Mouse (Mus musculus) monocyte, adult 5-6 weeks (primary cell): Measurements from ENCODE around the gene Ttc8. TPM values are rescaled to one million over a fixed set of nuclear protein-coding genes. Genes with fewer than 3 reads are reported as not detected.

Experiments used
- ATAC-seq: fragments of 153-309, 156-312 bp; replicated peaks from 2 replicates; pipeline ENCODE4 v1.8.0; 2017; ENCODE audit warnings: mild to moderate bottlenecking; ENCODE audit not compliant: low TSS enrichment, insufficient number of reproducible peaks, severe bottlenecking, poor library complexity, low FRiP score
- total RNA-seq: library from RNA; stranded (forward); fragments of 200-1000, 200-491, 200-594 nt; gene quantifications from 3 replicates; pipeline ENCODE4 v1.2.3, GENCODE M21; 2017

Gene Ttc8
- total RNA-seq, 1 experiment from 2014 or later, result not detected

DNA sequence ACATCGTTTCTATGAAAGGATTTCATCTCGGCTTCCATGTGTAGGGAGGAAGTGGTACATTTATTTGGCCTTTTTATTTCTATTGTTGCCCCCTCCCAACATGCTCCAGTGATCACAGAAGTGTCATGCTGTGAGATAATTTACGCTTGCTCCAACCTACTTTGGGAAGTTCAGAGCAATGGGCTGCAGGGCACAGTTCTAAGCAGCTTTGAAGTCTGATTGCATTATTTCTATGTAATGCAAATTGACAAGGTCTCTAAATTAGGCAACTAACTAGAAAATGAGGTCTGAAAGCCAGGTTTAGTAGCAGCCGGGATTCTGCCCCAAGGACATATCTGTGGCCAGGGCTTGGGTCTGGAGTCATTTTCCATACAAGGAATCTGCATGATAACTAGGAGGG, 89.1 kb downstream of the Ttc8 start:
- ATAC-seq, result no peak

DNA sequence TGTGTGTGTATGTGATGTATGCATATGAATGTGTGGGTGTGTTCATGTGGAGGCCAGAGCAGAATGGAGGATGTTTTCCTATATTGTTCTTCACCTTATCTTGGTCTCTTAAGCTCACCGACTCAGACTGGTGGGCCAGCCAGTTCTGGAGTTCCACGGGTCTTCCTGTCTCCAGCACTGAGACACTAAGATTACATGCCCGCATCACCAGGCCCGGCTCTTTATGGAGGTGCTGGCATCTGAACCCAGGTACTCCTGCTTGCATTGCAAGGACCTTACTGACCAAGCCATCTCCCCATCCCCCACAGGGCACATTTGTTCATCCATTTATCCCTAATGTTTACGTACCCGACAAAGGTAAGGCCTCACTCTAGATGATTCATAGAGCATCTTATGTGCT, 89.7 kb downstream of the Ttc8 start:
- no peak for ATAC-seq

DNA sequence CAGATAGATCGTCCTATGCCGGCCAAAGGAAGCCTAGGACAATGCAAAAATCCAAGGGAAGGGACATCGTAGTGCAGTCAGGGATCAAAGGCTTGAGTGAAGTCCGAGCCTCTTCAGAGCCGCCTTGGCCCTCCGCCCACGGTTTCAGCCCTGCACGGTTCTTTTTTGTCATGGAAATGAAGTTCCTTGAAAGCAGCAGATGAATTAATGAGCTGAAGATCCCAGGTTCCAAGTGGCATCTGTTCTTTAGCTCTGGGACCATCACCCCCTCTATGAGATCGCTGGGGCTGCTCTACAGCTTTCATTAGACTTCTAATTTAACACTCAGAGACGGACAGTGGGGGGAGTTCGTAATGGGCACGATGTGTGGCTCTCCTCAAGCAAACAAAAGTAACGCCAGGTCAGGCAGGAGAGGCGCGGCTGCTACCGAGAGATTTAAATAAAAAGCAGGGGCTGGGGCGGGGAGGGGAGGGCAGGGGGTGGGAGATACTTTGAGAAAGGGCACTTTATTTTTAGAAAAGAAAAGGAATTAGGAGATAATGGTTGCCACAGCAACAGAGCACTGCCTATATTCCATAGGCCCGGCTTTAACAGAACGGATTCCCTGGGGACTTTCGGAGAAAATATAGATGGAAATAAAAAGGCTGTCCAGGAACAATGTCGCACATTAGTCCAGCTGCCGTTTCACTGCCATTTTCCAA, 90.9 kb downstream of the Ttc8 start:
- ATAC-seq, result no peak

DNA sequence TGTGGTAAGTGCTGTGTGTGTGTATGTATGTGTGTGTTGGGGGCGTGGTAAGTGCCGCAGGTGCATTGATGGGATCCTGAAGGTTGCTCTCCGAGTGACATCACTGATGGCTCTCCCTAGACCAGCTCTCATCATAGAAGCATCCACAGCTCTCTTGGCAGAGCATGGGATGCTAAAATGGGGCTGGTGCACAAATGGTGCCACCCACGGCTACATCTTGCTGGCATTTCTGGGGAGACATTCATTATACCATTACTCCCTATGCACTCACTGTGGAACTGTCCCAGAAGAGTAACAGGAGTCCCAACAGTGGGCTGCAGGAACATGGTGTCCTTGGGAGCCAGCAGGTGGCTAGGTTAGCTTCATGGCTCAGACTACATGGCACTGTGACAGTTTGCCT, 95.5 kb downstream of the Ttc8 start:
- no peak for ATAC-seq

DNA sequence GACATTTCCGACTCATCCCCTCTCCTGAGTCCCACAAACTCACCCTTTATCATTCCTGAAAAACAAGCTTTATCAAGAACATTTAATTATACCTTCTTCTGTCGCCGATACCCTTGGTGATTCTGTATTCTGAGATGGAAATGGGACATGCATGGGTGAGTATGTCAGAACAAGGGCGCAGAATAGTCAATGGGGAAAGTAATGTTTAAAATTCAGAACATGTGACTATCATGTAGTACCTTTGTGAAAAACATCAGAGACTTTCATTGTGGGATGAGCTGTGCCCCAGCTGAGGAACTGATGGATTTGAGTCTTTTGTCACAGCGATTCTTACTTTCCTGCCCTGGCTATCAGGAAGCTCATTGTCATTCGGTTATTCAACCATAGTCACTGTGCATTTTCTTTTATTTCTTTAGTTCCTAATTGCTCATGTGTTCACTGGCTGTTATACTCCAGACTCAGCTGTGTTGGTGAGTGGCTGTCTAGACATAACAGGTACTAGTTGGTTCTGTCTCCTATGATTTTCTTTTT, 104.1 kb downstream of the Ttc8 start:
- ATAC-seq, result no peak

DNA sequence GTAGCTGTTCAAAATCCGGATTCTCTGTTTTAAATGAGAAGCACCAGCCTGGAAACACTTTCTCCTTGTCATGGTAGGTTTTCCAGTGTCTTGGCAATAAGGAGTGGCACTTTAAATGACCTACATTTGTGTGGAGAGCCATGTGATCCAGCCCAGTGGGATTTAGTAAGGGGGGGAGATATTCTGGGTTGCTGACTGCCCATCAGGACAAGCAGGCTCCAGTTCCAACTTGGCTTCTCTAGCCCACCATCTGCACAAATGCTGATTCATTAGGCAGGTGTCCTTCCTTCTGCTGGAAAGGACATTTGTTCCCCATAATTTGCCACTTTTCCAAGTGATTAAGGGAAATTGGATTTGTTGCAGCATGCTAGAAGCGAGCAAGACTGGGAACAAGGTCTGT, 105.9 kb downstream of the Ttc8 start:
- ATAC-seq, result no peak

DNA sequence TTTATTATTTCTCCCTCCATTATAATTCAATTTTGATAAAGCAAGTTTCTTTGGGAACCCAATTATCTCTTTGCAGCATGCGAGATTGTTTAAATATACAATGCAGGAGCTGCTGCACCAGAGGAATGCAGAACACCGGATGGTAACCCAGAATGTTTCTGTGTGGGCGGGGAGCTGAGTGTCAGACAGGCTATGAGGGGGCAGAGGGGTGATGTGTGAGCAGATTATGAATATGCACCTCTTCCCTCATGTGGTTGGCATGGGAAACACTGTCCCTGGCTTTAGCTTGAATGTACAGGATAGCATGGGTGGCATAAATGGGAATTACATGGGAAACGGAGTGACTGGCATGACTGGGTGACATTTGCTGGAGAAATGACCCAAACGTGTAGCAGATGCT, 108.3 kb downstream of the Ttc8 start:
- ATAC-seq, result no peak

DNA sequence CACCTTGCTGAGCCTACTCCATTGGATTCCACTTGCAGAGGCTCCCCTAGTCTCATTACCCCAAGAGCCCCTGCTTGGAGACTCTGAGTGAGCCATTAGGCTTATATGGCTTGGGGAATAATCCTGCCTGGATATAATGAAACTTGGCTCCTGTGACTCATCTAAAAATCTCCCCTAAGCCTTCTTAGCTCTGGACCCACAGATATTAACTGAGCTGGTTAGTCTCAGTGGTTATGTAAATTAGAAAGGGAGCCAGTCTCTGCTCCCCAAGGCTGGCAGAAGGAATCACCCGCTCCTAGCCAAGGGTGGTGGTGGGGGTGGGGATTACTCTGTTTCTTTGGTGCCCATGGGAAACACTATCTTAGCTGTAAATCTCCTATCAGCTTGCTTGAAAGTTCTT, 109.6 kb downstream of the Ttc8 start:
- no peak for ATAC-seq

Other genes with a start within 250 kb of the Ttc8 start
- gene Ptpn21, start 183.2 kb upstream of the Ttc8 start, total RNA-seq, result 0.57 to 4.3 TPM (median 1.2 TPM) in 3 replicates
- 54.5 to 93.2 TPM (median 92.7 TPM) in 3 replicates for gene Zc3h14, start 173.6 kb upstream of the Ttc8 start, total RNA-seq
- gene Eml5, start 19.1 kb upstream of the Ttc8 start, total RNA-seq, result 6.5 to 9.8 TPM (median 7.0 TPM) in 3 replicates